In genomic region chr10:99227968-99228864, GRCm38 (mm10) we compare ENCODE assay signal across 8 mouse cellular contexts. TPM values are rescaled to one million over a fixed set of nuclear protein-coding genes. Genes with fewer than 3 reads are reported as not detected.
DNase-seq lines count a peak whose midpoint lies in the region; ATAC-seq and TF ChIP-seq lines count a peak whose summit lies in the region.

No protein-coding gene starts in this region.

- no peaks in the 10 kb centered on the region for H3K27me3 ChIP-seq in liver, adult 2 months (ENCODE audit: control insufficient read depth, insufficient read depth, low read length)
- H3K27me3 ChIP-seq in forebrain, postnatal 0 days (ENCODE audit: insufficient read depth, low read length) = no peaks in the 10 kb centered on the region
- no peaks in the 10 kb centered on the region for H3K27me3 ChIP-seq in kidney, postnatal 0 days (ENCODE audit: insufficient read depth, low read length)
- no peaks in the 10 kb centered on the region for H3K27me3 ChIP-seq in lung, embryonic 15.5 days

- H3K79me2 ChIP-seq in liver, adult 2 months (ENCODE audit: control insufficient read depth, insufficient read depth, low read length) = no peaks in the 10 kb centered on the region

- intact Hi-C loops in gastrocnemius, postnatal 14 days (cut with DNase I; ENCODE audit: low total_unique reads) = no loop called here

- peak; percentile 29; the same call in 1 of the 2 replicates for ATAC-seq in forebrain, postnatal 0 days
- ATAC-seq in kidney, postnatal 0 days (replicated peaks; ENCODE audit: low FRiP score, low read depth) = no peak
- no peak for ATAC-seq in lung, embryonic 15.5 days (ENCODE audit: borderline replicate concordance, extremely low read depth, low FRiP score, low TSS enrichment)

- WGBS in liver, adult 2 months = 40% methylated on average over 17 of the region's 17 CpGs
- 28% methylated on average over 17 of the region's 17 CpGs for WGBS in forebrain, postnatal 0 days
- 31% methylated on average over 17 of the region's 17 CpGs for WGBS in kidney, postnatal 0 days
- WGBS in lung, embryonic 15.5 days = 22% methylated on average over 17 of the region's 17 CpGs
- WGBS in olfactory bulb, adult 2 months = 46% methylated on average over 17 of the region's 17 CpGs

- H3K36me3 ChIP-seq in liver, adult 2 months (ENCODE audit: control insufficient read depth, insufficient read depth, low read length) = no peaks in the 10 kb centered on the region
- H3K36me3 ChIP-seq in forebrain, postnatal 0 days (ENCODE audit: insufficient read depth) = no peaks in the 10 kb centered on the region
- no peaks in the 10 kb centered on the region for H3K36me3 ChIP-seq in kidney, postnatal 0 days (ENCODE audit: insufficient read depth, low read length)
- no peaks in the 10 kb centered on the region for H3K36me3 ChIP-seq in lung, embryonic 15.5 days

- peak overlapping the region; percentile 50 for H3K27ac ChIP-seq in liver, adult 2 months (replicated peaks; ENCODE audit: insufficient read depth, low read depth, low read length)
- H3K27ac ChIP-seq in forebrain, postnatal 0 days (ENCODE audit: low read depth, low read length) = no peak overlapping the region
- H3K27ac ChIP-seq in kidney, postnatal 0 days = peak overlapping the region; percentile 72
- peak overlapping the region; percentile 95 for H3K27ac ChIP-seq in lung, embryonic 15.5 days
- peak overlapping the region; percentile 57 for H3K27ac ChIP-seq in olfactory bulb, adult 2 months (ENCODE audit: insufficient read depth, low read depth, low read length)

- no peak overlapping the region for H3K4me3 ChIP-seq in liver, adult 2 months (ENCODE audit: insufficient read depth, low read depth, low read length)
- no peak overlapping the region for H3K4me3 ChIP-seq in forebrain, postnatal 0 days (ENCODE audit: low read depth, low read length)
- no peak overlapping the region for H3K4me3 ChIP-seq in kidney, postnatal 0 days (replicated peaks; ENCODE audit: low read depth, low read length)
- peak overlapping the region; percentile 9; the same call in 1 of the 2 replicates for H3K4me3 ChIP-seq in lung, embryonic 15.5 days
- H3K4me3 ChIP-seq in olfactory bulb, adult 2 months (ENCODE audit: insufficient read depth, low read depth, low read length) = no peak overlapping the region

- DNase-seq in liver, adult 2 months (ENCODE audit: extremely low read depth, low read depth, low spot score) = peak; percentile 71
- DNase-seq in liver = no peak
- DNase-seq in forebrain, postnatal 0 days = peak; percentile 38
- no peak for DNase-seq in kidney, postnatal 0 days (ENCODE audit: low spot score)
- DNase-seq in cerebellum, adult 9-11 months = no peak
- DNase-seq in gastrocnemius, postnatal 14 days = no peak

- TF ChIP-seq CTCF in liver, adult 2 months (IDR thresholded peaks at IDR 0.05; ENCODE audit: low read depth, low read length) = no peak
- TF ChIP-seq CTCF in forebrain, postnatal 0 days (IDR thresholded peaks at IDR 0.05; ENCODE audit: low read depth) = no peak
- no peak for TF ChIP-seq CTCF in kidney, postnatal 0 days (IDR thresholded peaks at IDR 0.05; ENCODE audit: low read depth)
- TF ChIP-seq CTCF in olfactory bulb, adult 2 months (IDR thresholded peaks at IDR 0.05; ENCODE audit: insufficient read depth, low read depth, low read length) = no peak

- H3K4me1 ChIP-seq in liver, adult 2 months (ENCODE audit: control insufficient read depth, insufficient read depth, low read length) = peaks cover 26% of the 10 kb centered on the region
- peaks cover 8% of the 10 kb centered on the region; the same call in 1 of the 2 replicates for H3K4me1 ChIP-seq in forebrain, postnatal 0 days (ENCODE audit: insufficient read depth)
- peaks cover 30% of the 10 kb centered on the region for H3K4me1 ChIP-seq in kidney, postnatal 0 days (replicated peaks; ENCODE audit: insufficient read depth, low read length)
- peaks cover 31% of the 10 kb centered on the region for H3K4me1 ChIP-seq in lung, embryonic 15.5 days
- H3K4me1 ChIP-seq in olfactory bulb, adult 2 months (ENCODE audit: control insufficient read depth, insufficient read depth, low read length) = peaks cover 3% of the 10 kb centered on the region

- no peak overlapping the region for H3K9ac ChIP-seq in liver, adult 2 months (ENCODE audit: low read depth, low read length)
- H3K9ac ChIP-seq in forebrain, postnatal 0 days = no peak overlapping the region
- H3K9ac ChIP-seq in kidney, postnatal 0 days (ENCODE audit: low read depth, low read length) = no peak overlapping the region
- 0 out of 2 replicates have a peak overlapping the region, but pooled peaks have one; percentile 13 for H3K9ac ChIP-seq in lung, embryonic 15.5 days

- no peak for TF ChIP-seq POLR2A in liver, adult 2 months (IDR thresholded peaks at IDR 0.05; ENCODE audit: extremely low read depth, insufficient read depth, low read length)
- TF ChIP-seq POLR2A in olfactory bulb, adult 2 months (IDR thresholded peaks at IDR 0.05; ENCODE audit: insufficient read depth, low read depth, low read length) = no peak

- H3K4me2 ChIP-seq in forebrain, postnatal 0 days (ENCODE audit: low read depth) = no peak overlapping the region
- H3K4me2 ChIP-seq in kidney, postnatal 0 days (ENCODE audit: low read length) = peak overlapping the region; percentile 31; the same call in 1 of the 2 replicates
- peak overlapping the region; percentile 43 for H3K4me2 ChIP-seq in lung, embryonic 15.5 days

- H3K9me3 ChIP-seq in forebrain, postnatal 0 days (ENCODE audit: low read length) = no peaks in the 10 kb centered on the region
- H3K9me3 ChIP-seq in kidney, postnatal 0 days (replicated peaks; ENCODE audit: low read length) = no peaks in the 10 kb centered on the region
- H3K9me3 ChIP-seq in lung, embryonic 15.5 days = no peaks in the 10 kb centered on the region

RNA-seq across cellular contexts. Expression of gene Dusp6, which starts 34.8 kb away (rescaled TPM):
- total RNA-seq in liver, adult 2 months (2014; rRNA removed) = 29.3 and 29.9 TPM in 2 replicates
- 45.5 and 48.4 TPM in 2 replicates for polyA plus RNA-seq in liver, adult 2 months (2012; rRNA removed)
- total RNA-seq in forebrain, postnatal 0 days (2014; rRNA removed) = 57.5 and 58.3 TPM in 2 replicates
- polyA plus RNA-seq in forebrain, postnatal 0 days (2015; fragmentation: Nextera tagmentation; extraction: Ambion mirVana) = 38.7 and 43.7 TPM in 2 replicates
- 70.2 and 73.4 TPM in 2 replicates for polyA plus RNA-seq in kidney, postnatal 0 days (2015; fragmentation: Nextera tagmentation; extraction: Ambion mirVana)
- 72.1 and 73.6 TPM in 2 replicates for polyA plus RNA-seq in lung, embryonic 15.5 days (2015; fragmentation: Nextera tagmentation; extraction: Ambion mirVana)
- polyA plus RNA-seq in olfactory bulb, adult 2 months (2012; ENCODE audit: insufficient read depth, insufficient read length, low replicate concordance, missing spikeins) = not detected in 2 replicates
- total RNA-seq in gastrocnemius, postnatal 14 days (2021) = 10 to 100 TPM; 26.7 to 27.7 TPM

Comparison
In these comparisons a context has a peak if more than half of its experiments do, and no peak if none do; other contexts are left out.
1. DNase-seq: peak in liver, adult 2 months (single experiment) and forebrain, postnatal 0 days (single experiment); none in liver (single experiment), kidney, postnatal 0 days (single experiment), cerebellum, adult 9-11 months (single experiment) and gastrocnemius, postnatal 14 days (single experiment).